Mouse (Mus musculus): ENCODE data around the gene Nav2. TPM values are rescaled to one million over a fixed set of nuclear protein-coding genes. Genes with fewer than 3 reads are reported as not detected.

Gene Nav2
- polyA plus RNA-seq, 1 experiment from 2014 or later = 26.2 TPM

DNA sequence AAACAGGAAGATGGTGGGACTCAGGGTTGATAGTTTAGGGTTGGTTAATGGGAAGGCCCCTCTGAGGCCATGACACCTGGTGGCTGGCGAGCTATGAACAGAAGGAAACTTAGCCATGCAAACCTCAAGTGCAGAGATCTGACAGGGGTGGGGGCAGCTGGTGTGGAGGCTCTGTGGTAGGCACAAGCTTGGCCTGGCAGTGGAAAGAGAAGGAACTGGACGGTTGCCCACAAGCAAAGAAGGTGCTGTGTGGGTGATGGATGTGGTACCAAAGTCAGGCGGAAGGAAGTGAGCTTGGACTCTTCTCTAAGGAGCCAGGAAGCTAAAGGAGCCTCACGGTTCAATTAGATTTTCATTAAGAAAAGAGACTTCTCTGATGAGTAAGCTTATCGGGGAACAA lies 501.7 kb downstream of the Nav2 start:
- H3K4me1 ChIP-seq = peaks cover 22% of the 10 kb centered on the region
- H3K4me2 ChIP-seq = no peak overlapping the region
- H3K27me3 ChIP-seq (replicated peaks) = no peaks in the 10 kb centered on the region
- no peaks in the 10 kb centered on the region for H3K36me3 ChIP-seq (replicated peaks)
- H3K27ac ChIP-seq = no peak overlapping the region
- 90% methylated on average over 5 of the region's 5 CpGs for WGBS
- ATAC-seq (replicated peaks) = no peak
- H3K9ac ChIP-seq = no peak overlapping the region
- no peaks in the 10 kb centered on the region for H3K9me3 ChIP-seq
- no peak overlapping the region for H3K4me3 ChIP-seq

DNA sequence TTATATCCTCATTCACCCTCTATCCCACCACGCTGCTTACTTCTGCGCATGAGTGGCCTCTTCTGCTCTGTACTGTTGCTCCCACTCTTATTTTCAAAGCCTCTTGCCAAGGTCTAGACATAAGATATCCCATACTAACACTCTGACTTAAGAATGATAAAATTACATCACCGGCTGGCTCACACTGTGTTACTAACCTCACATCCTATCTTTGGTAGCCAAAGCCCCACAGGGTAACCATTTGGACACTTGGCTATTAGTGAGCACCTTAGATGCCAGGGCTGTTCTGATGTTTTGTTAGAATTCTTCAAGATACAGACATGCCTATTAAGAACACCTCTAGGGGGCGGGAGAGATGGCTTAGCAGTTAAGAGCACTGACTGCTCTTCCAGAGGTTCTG lies 502.4 kb downstream of the Nav2 start:
- Histone ChIP-seq H3K9ac (no peak overlapping the region), H3K4me2 (no peak overlapping the region), H3K4me1 (peaks cover 22% of the 10 kb centered on the region), H3K27me3 (replicated peaks) (no peaks in the 10 kb centered on the region), H3K36me3 (replicated peaks) (no peaks in the 10 kb centered on the region), H3K4me3 (no peak overlapping the region), H3K27ac (no peak overlapping the region), H3K9me3 (no peaks in the 10 kb centered on the region)
- ATAC-seq (replicated peaks) = no peak
- WGBS = 89% methylated on average over 4 of the region's 4 CpGs

DNA sequence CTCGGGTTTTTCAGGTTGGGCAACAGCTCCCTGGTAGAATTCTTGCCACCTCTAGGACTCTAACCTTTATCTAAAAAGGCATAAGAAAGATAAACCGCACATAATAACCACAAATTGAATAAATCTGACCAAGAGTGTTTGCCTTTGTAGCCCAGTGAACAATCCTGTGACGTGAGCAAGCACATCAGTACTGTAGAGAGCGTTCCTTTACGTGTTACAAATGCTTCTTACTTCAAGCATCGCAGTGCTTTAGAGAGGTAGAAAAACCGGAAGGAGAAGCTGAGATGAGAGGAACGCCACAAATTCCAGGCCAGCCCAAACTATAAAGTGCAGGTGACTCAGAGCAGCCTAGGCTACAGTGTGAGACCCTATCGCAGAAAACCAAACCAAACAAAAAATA lies 503.3 kb downstream of the Nav2 start:
- peaks cover 22% of the 10 kb centered on the region for H3K4me1 ChIP-seq
- no peak overlapping the region for H3K4me3 ChIP-seq
- H3K36me3 ChIP-seq (replicated peaks) = no peaks in the 10 kb centered on the region
- no peak overlapping the region for H3K9ac ChIP-seq
- WGBS = 89% methylated on average over 9 of the region's 9 CpGs
- H3K27ac ChIP-seq = no peak overlapping the region
- no peak overlapping the region for H3K4me2 ChIP-seq
- H3K27me3 ChIP-seq (replicated peaks) = no peaks in the 10 kb centered on the region
- no peak for ATAC-seq (replicated peaks)
- H3K9me3 ChIP-seq = no peaks in the 10 kb centered on the region

DNA sequence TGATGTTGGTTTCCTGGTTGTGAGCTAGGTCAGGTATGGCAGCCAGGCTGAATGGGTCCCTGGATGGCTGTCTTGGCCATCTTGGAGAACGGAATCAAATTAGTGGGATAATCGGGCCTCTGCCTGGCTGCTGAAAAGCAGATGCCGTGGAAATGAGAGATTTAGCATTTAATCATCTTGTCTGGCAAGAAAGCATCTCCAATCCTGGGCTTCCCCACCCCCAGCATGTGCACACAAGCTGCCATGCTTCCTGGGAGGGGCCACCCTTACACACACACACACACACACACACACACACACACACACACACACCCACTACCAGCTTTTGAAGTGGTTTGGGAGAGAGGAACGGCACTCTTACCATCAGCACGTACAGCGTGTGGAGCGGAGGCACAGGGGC lies 506.6 kb downstream of the Nav2 start:
- H3K9ac ChIP-seq = no peak overlapping the region
- H3K36me3 ChIP-seq (replicated peaks) = no peaks in the 10 kb centered on the region
- H3K4me3 ChIP-seq = no peak overlapping the region
- 77% methylated on average over 7 of the region's 7 CpGs for WGBS
- ATAC-seq (replicated peaks) = no peak
- H3K9me3 ChIP-seq = no peaks in the 10 kb centered on the region
- no peaks in the 10 kb centered on the region for H3K4me1 ChIP-seq
- no peak overlapping the region for H3K4me2 ChIP-seq
- no peak overlapping the region for H3K27ac ChIP-seq
- no peaks in the 10 kb centered on the region for H3K27me3 ChIP-seq (replicated peaks)

DNA sequence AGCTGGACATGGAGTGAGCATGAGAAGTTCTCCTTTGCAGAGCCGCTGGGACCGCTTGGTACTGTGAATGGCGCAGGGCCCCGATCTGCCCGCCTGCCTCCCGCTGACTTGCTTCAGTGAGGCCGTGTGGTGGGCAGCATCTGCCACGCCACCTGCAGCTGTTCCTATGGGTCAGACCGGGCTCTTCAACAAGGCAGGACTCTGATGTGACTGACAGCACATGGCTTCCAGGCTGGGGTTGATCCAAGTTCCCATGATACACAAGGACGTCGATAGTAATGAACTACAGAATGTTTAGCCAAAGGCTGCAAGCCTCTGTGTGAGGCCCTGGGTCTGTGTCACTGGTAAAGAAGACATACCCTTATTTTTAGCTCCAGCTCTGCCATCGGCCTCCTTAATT lies 507.2 kb downstream of the Nav2 start:
- no peak overlapping the region for H3K9ac ChIP-seq
- no peaks in the 10 kb centered on the region for H3K4me1 ChIP-seq
- 81% methylated on average over 12 of the region's 12 CpGs for WGBS
- no peaks in the 10 kb centered on the region for H3K36me3 ChIP-seq (replicated peaks)
- no peak overlapping the region for H3K27ac ChIP-seq
- H3K9me3 ChIP-seq = no peaks in the 10 kb centered on the region
- H3K4me2 ChIP-seq = no peak overlapping the region
- H3K4me3 ChIP-seq = no peak overlapping the region
- no peak for ATAC-seq (replicated peaks)
- H3K27me3 ChIP-seq (replicated peaks) = no peaks in the 10 kb centered on the region

DNA sequence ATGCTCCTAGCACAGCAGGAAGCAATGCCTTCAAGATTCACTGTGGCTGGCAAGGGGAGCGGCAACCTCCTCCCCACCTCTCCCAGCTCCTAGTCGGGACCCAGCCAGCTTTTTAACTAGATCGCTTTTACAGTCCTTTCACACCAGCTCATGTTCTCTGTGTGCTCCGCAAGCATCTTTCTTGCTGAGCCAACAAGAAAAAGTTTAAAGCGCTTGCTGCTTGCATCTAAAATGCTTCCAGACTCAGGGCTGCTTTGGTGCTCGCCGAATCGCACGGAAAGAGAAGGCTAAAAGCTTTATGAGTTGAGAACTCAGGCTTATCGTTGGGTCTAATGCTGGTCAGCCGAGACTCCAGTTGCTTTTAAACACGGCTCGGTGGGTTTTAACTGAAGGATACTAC lies 510.3 kb downstream of the Nav2 start:
- WGBS = 76% methylated on average over 13 of the region's 13 CpGs

DNA sequence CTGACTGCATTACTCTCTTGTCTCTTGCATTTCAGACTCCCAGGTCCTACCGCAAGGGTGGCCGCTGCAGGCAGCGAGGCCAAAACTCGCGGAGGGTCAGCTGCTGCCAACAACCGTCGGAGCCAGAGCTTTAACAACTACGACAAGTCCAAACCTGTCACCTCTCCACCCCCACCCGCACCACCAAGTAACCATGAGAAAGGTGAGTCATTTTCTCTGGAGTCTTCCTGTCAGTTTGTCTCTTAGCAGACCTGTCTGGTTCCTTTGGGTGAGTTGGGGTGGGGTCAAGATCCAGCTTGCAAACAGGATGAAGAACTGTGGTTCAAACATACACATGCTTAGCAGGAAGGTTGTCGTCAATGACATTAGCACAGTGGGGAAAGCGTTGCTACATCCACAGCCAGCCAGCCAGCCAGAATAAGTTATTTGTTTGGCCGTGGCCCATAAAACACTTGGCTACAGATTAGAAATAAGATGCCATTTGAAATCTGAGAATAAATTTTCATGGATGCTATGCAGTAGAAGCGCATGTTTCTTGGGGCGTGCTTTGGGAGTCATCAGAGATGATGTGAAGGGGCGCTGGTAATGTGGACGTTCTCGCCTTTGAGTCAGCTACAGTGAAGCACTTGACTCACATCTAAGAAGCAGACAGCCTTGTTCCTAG lies 511.8 kb downstream of the Nav2 start:
- ATAC-seq (replicated peaks) = no peak
- no peaks in the 10 kb centered on the region for H3K27me3 ChIP-seq (replicated peaks)
- no peaks in the 10 kb centered on the region for H3K9me3 ChIP-seq
- H3K27ac ChIP-seq = no peak overlapping the region
- H3K36me3 ChIP-seq (replicated peaks) = no peaks in the 10 kb centered on the region
- WGBS = 95% methylated on average over 17 of the region's 17 CpGs
- H3K4me3 ChIP-seq = no peak overlapping the region
- H3K4me2 ChIP-seq = no peak overlapping the region
- H3K4me1 ChIP-seq = peaks cover 4% of the 10 kb centered on the region; the same call in 1 of the 2 replicates
- H3K9ac ChIP-seq = no peak overlapping the region

More for the DNA sequence above, 510.3 kb downstream of the Nav2 start:
- H3K9me3 ChIP-seq = no peaks in the 10 kb centered on the region
- H3K4me3 ChIP-seq = no peak overlapping the region
- H3K27me3 ChIP-seq (replicated peaks) = no peaks in the 10 kb centered on the region
- no peak overlapping the region for H3K9ac ChIP-seq
- H3K4me1 ChIP-seq = no peaks in the 10 kb centered on the region
- no peak overlapping the region for H3K4me2 ChIP-seq
- no peaks in the 10 kb centered on the region for H3K36me3 ChIP-seq (replicated peaks)
- ATAC-seq (replicated peaks) = no peak
- H3K27ac ChIP-seq = no peak overlapping the region

DNA sequence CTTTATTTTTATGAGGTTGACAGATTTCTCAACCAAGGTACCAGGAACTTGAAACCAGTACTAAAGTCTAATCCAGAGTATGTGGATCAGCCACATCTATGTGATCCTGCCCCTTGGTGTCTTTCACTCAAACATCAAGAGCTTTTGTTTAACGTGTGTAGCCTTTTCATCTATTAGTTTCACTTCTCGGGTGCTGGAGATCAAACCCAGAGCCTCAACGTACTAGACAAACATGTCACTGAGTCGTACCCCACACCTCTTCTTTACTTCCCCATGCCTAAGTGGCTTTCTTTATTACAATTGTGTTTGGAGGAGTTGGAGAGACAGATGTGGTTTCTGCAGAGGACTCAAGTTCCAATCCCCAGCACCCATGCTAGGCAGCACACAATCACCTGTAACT lies 512.7 kb downstream of the Nav2 start:
- Histone ChIP-seq H3K9me3 (no peaks in the 10 kb centered on the region), H3K27me3 (replicated peaks) (no peaks in the 10 kb centered on the region), H3K4me1 (peaks cover 10% of the 10 kb centered on the region), H3K27ac (no peak overlapping the region), H3K4me2 (no peak overlapping the region), H3K9ac (no peak overlapping the region), H3K4me3 (no peak overlapping the region), H3K36me3 (replicated peaks) (no peaks in the 10 kb centered on the region)
- no peak for ATAC-seq (replicated peaks)
- 67% methylated on average over 4 of the region's 4 CpGs for WGBS

DNA sequence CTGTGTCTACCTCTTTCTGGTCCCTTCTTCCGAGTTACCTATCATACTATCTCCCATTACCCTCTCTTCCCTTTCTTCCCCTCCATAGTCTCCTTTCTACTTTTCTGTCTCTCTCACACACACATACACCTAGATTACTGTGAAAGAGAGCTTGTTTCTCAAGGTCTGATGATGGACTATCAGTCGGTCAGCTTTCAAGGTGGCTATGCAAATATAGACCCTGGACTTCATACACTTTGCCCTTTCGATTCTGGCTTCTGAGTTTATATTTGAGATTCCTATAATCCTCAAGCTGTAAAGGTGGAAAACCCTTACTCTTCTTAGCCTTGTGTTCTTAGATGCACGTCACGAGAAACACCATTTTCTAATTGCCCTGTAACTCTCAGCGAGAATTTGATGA lies 515.4 kb downstream of the Nav2 start:
- Histone ChIP-seq H3K4me2 (no peak overlapping the region), H3K4me1 (peaks cover 10% of the 10 kb centered on the region), H3K27ac (no peak overlapping the region), H3K27me3 (replicated peaks) (no peaks in the 10 kb centered on the region), H3K9me3 (no peaks in the 10 kb centered on the region), H3K36me3 (replicated peaks) (no peaks in the 10 kb centered on the region), H3K9ac (no peak overlapping the region), H3K4me3 (no peak overlapping the region)
- ATAC-seq (replicated peaks) = no peak
- WGBS = 90% methylated on average over 6 of the region's 6 CpGs

DNA sequence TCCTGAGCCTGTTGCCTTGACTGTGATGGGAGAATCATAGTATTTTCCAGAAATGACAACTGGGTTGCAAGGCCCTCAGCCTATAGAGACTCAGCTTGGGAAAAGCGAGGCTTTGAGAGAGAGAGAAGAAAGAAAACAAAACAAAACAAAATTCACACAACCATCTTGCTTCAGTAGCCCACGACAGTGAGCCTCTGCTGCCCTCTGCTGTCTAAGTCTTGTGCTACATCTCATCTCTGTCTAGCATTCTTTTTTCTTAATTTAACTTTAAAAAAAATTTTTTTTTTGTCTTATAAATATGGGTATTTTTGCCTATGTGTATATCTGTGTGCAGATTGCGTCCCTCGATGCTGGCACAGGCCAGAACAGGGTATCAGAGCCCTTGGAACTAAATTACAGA lies 517.5 kb downstream of the Nav2 start:
- 0 out of 2 replicates have a peak, but pooled peaks have one; percentile 2 for ATAC-seq (replicated peaks)
- Histone ChIP-seq H3K4me1 (peaks cover 10% of the 10 kb centered on the region), H3K4me2 (no peak overlapping the region), H3K4me3 (no peak overlapping the region), H3K27me3 (replicated peaks) (no peaks in the 10 kb centered on the region), H3K36me3 (replicated peaks) (no peaks in the 10 kb centered on the region), H3K9me3 (no peaks in the 10 kb centered on the region), H3K27ac (no peak overlapping the region), H3K9ac (no peak overlapping the region)
- WGBS = 48% methylated on average over 4 of the region's 4 CpGs

DNA sequence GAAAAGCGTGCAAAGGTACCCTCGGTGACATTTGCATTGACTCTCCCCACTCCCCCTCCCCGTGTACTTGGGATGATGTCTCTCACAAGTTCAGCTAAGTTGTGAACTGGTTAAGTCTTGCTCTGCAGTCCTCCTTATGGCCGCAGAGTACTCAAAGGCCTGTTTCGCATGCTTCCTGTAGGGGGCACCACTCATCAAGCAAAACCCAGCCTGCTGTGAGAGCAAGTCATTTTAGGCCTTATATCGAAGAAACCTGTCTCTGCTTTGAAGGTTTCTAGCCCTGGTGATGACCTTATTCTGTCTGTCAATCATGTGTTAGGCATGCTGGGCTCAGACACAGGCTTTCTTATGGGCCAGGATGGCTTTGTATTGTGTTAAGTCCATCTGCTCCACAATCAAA lies 519.3 kb downstream of the Nav2 start:
- WGBS = 58% methylated on average over 6 of the region's 6 CpGs
- Histone ChIP-seq H3K9me3 (no peaks in the 10 kb centered on the region), H3K27ac (no peak overlapping the region), H3K9ac (no peak overlapping the region), H3K27me3 (replicated peaks) (no peaks in the 10 kb centered on the region), H3K36me3 (replicated peaks) (no peaks in the 10 kb centered on the region), H3K4me3 (no peak overlapping the region), H3K4me1 (peaks cover 10% of the 10 kb centered on the region), H3K4me2 (no peak overlapping the region)
- ATAC-seq (replicated peaks) = no peak

DNA sequence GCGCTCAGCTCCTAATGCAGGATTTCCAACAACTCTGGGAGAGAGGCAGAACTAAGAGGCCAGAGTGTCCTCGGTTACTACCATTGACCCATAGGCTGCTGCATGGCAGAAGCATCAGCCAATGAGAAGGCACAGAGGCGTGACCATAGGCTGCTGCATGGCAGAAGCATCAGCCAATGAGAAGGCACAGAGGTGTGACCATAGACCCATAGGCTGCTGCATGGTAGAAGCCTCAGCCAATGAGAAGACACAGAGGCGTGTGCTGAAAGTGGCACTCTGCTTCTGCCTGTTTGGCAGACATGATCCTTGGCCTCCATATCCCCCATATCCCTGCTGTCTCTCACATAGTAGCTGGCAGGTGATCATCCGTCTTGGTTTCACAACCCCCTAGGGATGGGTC lies 520.4 kb downstream of the Nav2 start:
- Histone ChIP-seq H3K27me3 (replicated peaks) (no peaks in the 10 kb centered on the region), H3K4me3 (no peak overlapping the region), H3K4me2 (no peak overlapping the region), H3K9ac (no peak overlapping the region), H3K27ac (no peak overlapping the region), H3K9me3 (no peaks in the 10 kb centered on the region), H3K36me3 (replicated peaks) (no peaks in the 10 kb centered on the region), H3K4me1 (peaks cover 10% of the 10 kb centered on the region)
- 66% methylated on average over 5 of the region's 5 CpGs for WGBS
- ATAC-seq (replicated peaks) = peak; percentile 84

DNA sequence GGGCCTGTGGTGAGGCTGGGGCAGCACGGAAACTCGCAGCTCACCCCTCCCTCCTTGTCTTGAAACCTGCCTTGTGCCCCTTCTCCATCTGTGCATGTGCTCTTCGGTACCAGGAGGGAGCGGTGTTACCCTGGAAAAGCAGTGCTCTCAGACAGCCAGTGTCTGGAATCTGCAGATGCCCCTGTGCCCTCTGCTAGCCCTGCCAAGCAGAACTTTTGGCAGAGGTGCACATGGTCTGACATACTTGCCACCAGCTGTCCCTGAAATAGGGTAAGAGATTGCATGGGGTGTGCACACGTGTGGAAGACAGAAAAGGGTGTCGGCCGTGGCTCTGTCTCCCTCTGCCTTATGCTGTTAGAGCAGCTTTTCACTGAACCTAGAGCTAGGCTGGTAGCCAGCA lies 522.3 kb downstream of the Nav2 start:
- ATAC-seq (replicated peaks) = no peak
- Histone ChIP-seq H3K9me3 (no peaks in the 10 kb centered on the region), H3K27me3 (replicated peaks) (no peaks in the 10 kb centered on the region), H3K27ac (no peak overlapping the region), H3K4me1 (peaks cover 1% of the 10 kb centered on the region; the same call in 1 of the 2 replicates), H3K36me3 (replicated peaks) (no peaks in the 10 kb centered on the region), H3K4me2 (no peak overlapping the region), H3K9ac (no peak overlapping the region), H3K4me3 (no peak overlapping the region)
- 84% methylated on average over 7 of the region's 7 CpGs for WGBS
